Mouse (Mus musculus) kidney, embryonic 16.5 days (tissue): ENCODE data around the gene Cyp4v3. TPM values are rescaled to one million over a fixed set of nuclear protein-coding genes. Genes with fewer than 3 reads are reported as not detected.

ENCODE experiments used
- ATAC-seq: fragments of 200-750 bp; cut with Nextera tagmentation; 2 replicates; pipeline ENCODE4 v1.8.0; 2017; ENCODE audit warnings: moderate TSS enrichment; ENCODE audit not compliant: low FRiP score, low TSS enrichment
- H3K27ac ChIP-seq: fragments of 300-500 bp; sonication (generic); 2 replicates; pipeline ENCODE4 v1.5.1; 2014; ENCODE audit warnings: low read length
- H3K27me3 ChIP-seq: fragments of 300-500 bp; sonication (generic); 2 replicates; pipeline ENCODE4 v1.6.1; 2014; ENCODE audit warnings: low read length, control low read depth, mixed read lengths; ENCODE audit not compliant: insufficient read depth
- H3K36me3 ChIP-seq: fragments of 300-500 bp; sonication (generic); 2 replicates; pipeline ENCODE4 v1.6.1; 2014; ENCODE audit warnings: low read length, control low read depth, mixed read lengths; ENCODE audit not compliant: insufficient read depth
- H3K4me1 ChIP-seq: fragments of 300-500 bp; sonication (generic); 2 replicates; pipeline ENCODE4 v1.6.1; 2014; ENCODE audit warnings: low read length, control low read depth, mixed read lengths; ENCODE audit not compliant: insufficient read depth
- H3K4me2 ChIP-seq: fragments of 300-500 bp; sonication (generic); replicated peaks from 2 replicates; pipeline ENCODE4 v1.6.1; 2014; ENCODE audit warnings: low read depth, low read length
- H3K4me3 ChIP-seq: fragments of 300-500 bp; sonication (generic); 2 replicates; pipeline ENCODE4 v1.5.1; 2014; ENCODE audit warnings: mild to moderate bottlenecking, low read length
- H3K9ac ChIP-seq: fragments of 300-500 bp; sonication (generic); replicated peaks from 2 replicates; pipeline ENCODE4 v1.6.1; 2014; ENCODE audit warnings: low read length
- H3K9me3 ChIP-seq: fragments of 300-500 bp; sonication (generic); 2 replicates; pipeline ENCODE4 v1.6.1; 2016; ENCODE audit warnings: low read length, control low read depth
- WGBS: fragments of 180-500 bp; shearing (Covaris S2); extraction: QIAGEN DNeasy Blood & Tissue Kit; methylation state at CpG from one replicate; pipeline ENCODE4 v1.1.7; 2014; 5-methylcytosine and 5-hydroxymethylcytosine counted together
- polyA plus RNA-seq: library from polyadenylated mRNA; unstranded; fragments of >200 nt; fragmentation: Nextera tagmentation; extraction: Ambion mirVana; gene quantifications from 2 replicates; pipeline ENCODE4 v1.2.1, GENCODE M21; 2015

Cyp4v3 gene
- polyA plus RNA-seq, 1 experiment from 2014 or later, result 1.6 TPM

DNA sequence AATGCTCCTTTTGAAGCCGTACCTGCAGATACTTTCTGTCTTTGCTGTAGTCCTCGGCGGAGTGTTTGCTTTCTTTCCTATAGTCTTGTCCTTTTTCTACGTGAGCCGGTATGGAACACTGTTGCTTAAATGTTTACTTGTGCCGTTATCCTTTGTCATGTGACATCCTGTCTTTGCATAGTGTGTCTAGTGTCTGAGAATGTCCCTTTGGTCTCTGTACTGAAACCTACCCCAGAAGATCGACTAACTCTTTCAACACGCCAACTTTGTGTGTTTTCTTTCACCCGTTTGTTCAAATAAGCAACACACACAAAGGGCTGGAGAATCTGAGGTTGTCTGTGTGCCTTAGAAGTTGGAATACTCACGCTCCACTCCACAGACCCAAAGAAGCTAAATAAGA, 71.1 kb downstream of the Cyp4v3 start, which contains the start of gene F11:
F11 (minus strand) TSS at position 112 of the 400 bp plus-strand sequence.
- WGBS, result 83% methylated on average over 10 of the region's 10 CpGs
- Histone ChIP-seq H3K4me1 (no peaks in the 10 kb centered on the region), H3K36me3 (no peaks in the 10 kb centered on the region), H3K27ac (no peak within 1 kb of the TSS), H3K4me2 (no peak within 1 kb of the TSS), H3K9me3 (no peaks in the 10 kb centered on the region; the same call in 1 of the 2 replicates), H3K9ac (no peak within 1 kb of the TSS), H3K4me3 (no peak within 1 kb of the TSS), H3K27me3 (no peaks in the 10 kb centered on the region)
- ATAC-seq, result no peak

DNA sequence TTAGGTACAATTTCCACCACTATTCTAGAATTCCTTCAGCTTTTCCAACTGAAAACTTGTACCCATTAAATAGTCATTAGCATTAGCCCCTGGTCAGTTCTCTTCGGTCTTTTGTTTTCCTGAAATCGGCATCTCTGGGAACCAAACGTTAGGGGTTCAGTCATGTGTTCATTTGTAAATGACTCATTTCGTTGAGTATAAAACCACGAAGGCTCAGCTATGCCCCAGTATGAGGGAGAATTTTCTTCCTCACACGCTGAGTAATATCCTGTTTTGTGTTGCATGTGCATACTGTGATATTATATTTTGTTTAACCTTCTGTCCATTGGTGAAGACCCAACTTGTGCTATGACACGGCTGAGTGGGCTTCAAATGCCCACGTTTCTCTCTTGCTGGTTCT, 74.6 kb downstream of the Cyp4v3 start:
- H3K36me3 ChIP-seq, result no peaks in the 10 kb centered on the region
- 69% methylated on average over 8 of the region's 8 CpGs for WGBS
- no peaks in the 10 kb centered on the region for H3K4me1 ChIP-seq
- no peak for ATAC-seq
- no peak overlapping the region for H3K4me3 ChIP-seq
- no peak overlapping the region for H3K9ac ChIP-seq
- H3K9me3 ChIP-seq, result no peaks in the 10 kb centered on the region
- H3K4me2 ChIP-seq, result no peak overlapping the region
- no peaks in the 10 kb centered on the region for H3K27me3 ChIP-seq
- no peak overlapping the region for H3K27ac ChIP-seq

DNA sequence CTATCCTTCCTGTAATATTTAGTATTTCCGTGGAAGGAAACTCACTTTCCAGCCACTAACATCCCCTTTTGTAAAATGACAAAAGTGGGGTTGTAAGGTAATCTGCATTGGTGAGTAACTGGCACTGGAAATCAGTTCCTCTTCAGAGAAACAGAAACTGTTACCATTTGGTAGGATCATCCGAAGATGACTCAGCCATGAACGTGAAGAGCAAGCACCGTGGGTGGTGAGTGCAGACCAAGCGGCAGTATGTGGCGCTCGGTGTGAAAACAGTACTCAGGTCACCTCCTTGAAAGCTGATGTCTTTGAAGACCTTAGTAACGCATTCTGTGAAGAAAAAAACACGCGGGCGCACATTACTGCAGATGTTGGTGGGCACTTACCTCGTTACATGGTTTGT, 78.0 kb downstream of the Cyp4v3 start:
- no peak overlapping the region for H3K9ac ChIP-seq
- no peaks in the 10 kb centered on the region for H3K9me3 ChIP-seq
- no peaks in the 10 kb centered on the region for H3K36me3 ChIP-seq
- 52% methylated on average over 12 of the region's 12 CpGs for WGBS
- no peak overlapping the region for H3K27ac ChIP-seq
- no peak overlapping the region for H3K4me2 ChIP-seq
- ATAC-seq, result no peak
- no peaks in the 10 kb centered on the region for H3K27me3 ChIP-seq
- H3K4me3 ChIP-seq, result no peak overlapping the region
- H3K4me1 ChIP-seq, result no peaks in the 10 kb centered on the region

Other genes with a start within 250 kb of the Cyp4v3 start
- 0.08 and 0.11 TPM in 2 replicates for gene F11, start 71.2 kb downstream of the Cyp4v3 start, polyA plus RNA-seq
- 0.08 and 0.22 TPM in 2 replicates for gene Klkb1, start 38.4 kb downstream of the Cyp4v3 start, polyA plus RNA-seq
- 0.28 TPM in 1 of 2 replicates, not detected in the other for gene Gm45753, start 24.8 kb downstream of the Cyp4v3 start, polyA plus RNA-seq
- gene Fam149a, start 49.1 kb upstream of the Cyp4v3 start, polyA plus RNA-seq, result 44.4 and 52.0 TPM in 2 replicates
- gene Tlr3, start 77.9 kb upstream of the Cyp4v3 start, polyA plus RNA-seq, result 3.1 and 3.9 TPM in 2 replicates
- 35.5 and 42.5 TPM in 2 replicates for gene Sorbs2, start 174.6 kb upstream of the Cyp4v3 start, polyA plus RNA-seq